Mouse (Mus musculus): ENCODE measurements around the gene Ceacam10.

DNA sequence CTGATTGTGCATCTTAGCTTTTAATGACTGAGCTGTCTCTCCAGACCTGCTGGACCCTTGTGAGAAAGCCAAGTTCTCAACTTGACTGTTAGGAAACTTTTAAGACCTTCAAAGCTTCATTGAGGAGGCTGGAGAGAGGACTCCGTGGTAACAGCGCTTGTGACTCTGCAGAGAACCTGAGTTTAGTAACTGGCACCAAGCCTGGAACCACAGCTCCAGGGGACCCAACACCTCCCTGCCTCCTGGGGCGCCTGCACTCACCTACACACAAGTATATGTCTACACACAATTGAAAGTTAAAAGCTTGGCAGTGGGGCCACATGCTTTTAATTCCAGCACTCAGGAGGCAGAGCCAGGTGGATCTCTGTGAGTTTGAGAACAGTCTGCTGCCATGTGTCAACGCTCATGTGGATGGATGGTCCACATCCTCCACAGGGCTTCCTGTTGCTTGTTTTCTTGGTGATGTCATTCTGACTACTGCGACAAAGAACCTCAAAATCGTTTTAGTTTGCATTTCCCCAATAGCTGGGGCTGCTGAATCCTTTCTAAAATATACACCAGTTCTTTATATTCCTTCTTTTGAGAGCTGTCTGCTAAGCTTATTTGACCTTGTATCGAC is 25.3 kb downstream of the Ceacam10 start:
- TF ChIP-seq GATA1 (IDR thresholded peaks at IDR 0.05; ENCODE audit: borderline replicate concordance, low read length) (no peak), FLI1 (IDR thresholded peaks at IDR 0.05; ENCODE audit: low read length) (no peak)

All from megakaryocyte, embryonic 14.5 days (primary cell).